Mouse (Mus musculus): Measurements from ENCODE around the gene Vstm4.

Gene Vstm4

DNA sequence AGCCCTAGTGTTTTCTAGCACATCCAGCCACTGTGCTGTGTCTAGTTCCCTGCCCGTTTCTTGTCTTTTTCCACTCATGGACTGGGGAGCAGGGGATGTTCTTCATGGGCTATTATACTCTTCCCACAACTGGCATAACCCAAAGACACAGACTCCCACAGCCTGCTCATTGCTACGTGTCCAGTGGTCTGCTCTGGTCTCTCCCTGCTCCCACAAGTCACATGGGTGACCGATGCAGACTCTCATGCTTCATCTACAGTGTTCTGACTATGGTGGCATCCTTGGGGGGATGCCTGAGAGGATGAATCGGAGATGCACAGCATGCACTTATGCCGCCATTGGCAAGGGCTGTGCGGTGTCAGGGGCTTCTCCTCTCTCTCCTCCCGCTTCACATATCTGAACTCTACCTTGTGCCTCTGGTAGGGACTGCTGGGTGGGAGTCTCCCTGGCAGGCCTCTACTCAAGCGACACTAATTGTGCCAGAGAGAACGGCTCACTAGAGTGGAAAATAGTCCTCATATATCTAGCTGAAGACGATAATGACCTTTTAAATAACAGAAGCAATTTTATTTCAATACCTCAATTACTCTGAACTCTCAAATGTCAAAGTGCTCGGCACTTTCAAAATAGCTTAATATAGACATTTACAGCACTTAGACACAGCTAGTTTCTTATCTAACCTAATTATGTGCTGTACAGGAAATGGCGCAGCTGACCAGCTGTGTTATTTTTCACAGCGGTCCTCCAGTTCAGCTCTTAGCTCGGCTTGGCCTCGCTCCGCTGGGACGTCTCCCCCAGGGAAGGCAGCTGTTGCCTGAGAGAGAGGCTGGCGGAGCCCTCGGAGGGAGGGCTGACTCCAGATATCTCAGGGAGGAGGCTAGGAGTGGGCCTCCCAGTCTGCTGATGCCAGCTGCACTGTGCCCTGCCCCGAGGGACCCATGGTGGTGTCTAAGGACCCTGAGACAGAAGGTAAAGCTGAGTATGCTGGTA is 94.1 kb downstream of the Vstm4 start:
- DNase-seq, result peak; percentile 82 to 88

DNA sequence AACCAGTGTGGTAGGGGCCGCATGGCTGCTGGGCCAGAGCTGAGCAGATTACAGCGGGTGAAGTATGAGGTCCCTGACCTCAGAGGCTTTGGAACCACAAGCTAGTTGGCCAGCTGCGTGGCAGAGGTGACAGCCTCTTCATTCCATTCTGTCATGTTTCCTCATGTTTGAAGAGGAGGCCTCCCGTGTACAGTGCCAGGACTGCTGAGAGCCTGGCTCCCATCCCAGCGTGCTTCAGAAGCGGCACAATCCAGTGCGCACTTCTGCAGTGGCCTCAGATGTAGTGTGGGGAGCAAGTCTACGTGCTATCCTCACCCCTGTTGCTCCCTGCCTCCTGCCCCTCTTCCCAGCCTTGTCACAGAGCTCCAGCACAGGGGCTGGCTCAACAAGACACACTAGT is 99.9 kb downstream of the Vstm4 start:
- peak; percentile 35 to 50 for DNase-seq

DNA sequence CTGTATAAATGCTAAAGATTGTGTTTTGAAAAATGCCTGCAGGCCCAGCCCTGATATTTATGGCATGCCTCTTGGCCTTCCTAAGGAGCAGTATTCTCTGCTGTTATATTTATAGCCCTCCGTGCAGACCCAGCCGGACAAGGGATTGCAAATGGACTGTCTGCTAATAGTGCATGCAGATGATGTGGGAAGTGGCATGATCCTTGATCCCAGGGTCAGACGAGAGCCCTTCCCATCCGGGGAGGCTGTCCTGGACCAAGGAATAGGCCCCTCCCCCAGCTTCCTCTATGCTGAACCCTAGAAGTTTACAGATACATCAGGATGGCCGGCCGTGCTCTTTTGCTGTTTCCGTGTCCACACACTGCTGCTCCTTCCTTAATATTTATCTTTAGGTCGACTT is 102.1 kb downstream of the Vstm4 start:
- peak; percentile 42 to 59 for DNase-seq

DNA sequence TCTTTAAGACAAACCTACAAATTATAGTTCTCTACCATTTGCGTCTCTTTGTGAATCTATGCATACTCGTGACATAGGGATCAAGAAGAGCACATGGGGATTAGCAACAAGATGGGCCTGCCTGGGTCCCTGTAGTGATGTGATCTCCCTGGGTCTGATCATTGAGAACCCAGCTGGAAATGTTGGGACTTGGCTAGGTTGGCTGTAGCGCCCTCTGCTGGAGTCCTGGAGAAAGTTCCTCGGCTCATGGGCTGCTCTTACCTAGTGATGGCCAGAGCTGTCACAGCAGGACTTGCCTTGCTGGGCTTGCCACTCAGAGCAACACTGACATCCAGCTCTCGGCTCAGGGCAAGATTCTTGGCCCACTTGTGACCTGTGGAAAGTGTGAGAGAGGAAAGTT is 103.9 kb downstream of the Vstm4 start:
- DNase-seq, result peak; percentile 76 to 81

DNA sequence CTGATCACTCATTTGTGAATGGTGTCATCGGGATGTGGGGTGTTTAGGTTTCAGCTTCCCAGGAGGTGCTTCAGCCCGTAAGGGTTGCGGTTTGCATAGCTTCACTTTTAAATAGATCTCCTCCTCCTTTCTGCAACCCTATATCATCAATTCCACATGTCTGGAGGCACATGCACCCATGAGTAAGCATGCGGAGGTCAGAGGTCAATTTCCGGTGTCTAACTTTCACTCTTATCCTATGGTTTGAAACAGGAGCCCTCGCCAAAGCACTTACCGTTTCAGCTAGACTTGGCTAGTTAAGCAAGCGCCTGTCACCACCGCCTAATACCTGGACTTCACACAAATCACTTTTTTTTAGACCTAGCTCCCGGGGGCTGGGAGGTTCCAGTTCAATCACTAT is 108.2 kb downstream of the Vstm4 start:
- no peak for DNase-seq

DNA sequence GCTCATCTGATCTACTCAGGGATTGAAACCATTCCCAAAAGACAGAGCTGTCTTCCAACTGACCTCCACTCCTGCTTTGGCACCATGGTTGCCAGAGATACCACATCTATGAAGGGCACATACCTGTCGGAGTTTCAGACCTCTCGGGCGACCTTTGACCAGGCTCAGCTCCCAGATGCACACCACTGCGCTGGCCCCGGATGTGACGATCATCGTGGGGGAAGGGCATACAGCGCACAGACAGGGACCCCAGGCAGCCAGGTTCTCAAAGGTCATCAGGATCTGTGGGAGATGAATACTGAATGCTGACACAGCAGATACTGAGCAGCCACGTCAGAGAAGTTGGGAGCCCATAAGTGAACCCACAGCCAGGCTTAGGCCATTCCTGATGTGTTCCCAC is 114.1 kb downstream of the Vstm4 start:
- DNase-seq, result no peak

DNA sequence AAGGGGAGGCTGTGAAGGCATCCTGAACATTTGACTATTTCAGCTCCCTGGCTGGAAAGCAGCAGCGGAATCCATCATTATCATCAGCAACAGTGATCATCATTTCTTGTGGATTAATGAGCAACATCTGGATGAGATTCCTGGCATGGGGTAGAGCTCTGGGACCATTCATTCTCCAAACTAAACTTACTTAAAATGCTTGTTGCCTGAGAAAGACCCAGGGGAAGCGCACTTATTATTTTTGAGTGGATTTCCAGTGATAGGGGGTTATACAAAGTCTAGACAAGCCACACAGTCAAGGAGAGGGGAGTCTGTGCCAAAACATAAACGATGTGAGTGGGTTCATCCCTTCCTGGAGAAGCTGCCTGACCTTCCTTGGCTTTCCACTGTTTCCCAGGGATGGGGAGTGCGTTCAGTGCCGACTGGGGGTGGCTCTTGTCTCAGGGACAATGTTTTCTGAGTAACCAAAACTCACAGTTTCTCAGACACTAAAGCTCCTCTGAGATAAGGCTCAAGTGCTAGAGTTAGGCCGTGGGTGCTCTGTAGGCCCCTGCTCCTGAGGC is 127.7 kb downstream of the Vstm4 start:
- no peak for DNase-seq

DNA sequence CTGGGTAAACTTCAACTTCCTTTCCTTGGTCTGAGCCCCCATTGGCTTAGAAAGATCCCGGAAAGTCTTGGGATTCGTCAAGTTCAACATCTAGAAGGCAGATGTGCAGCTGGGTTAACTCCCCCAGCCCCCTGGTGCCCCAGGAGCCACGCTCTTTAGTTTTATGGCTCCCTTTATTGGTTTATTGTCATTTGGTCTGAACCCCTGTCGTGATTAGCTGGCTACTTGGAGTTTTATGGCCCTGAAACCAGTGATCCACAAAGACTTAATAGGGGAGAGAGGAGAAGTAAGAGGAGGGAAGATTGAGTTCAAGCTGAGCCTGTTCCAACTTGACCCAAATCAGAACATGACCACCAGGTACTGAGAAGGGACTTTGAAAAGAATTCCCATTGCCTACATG is 130.1 kb downstream of the Vstm4 start:
- peak in 1 of 2 experiments; percentile 14 for DNase-seq

Data from kidney, postnatal 4 days (tissue).